ENCODE assay signal across 7 mouse cellular contexts in the genomic region with DNA sequence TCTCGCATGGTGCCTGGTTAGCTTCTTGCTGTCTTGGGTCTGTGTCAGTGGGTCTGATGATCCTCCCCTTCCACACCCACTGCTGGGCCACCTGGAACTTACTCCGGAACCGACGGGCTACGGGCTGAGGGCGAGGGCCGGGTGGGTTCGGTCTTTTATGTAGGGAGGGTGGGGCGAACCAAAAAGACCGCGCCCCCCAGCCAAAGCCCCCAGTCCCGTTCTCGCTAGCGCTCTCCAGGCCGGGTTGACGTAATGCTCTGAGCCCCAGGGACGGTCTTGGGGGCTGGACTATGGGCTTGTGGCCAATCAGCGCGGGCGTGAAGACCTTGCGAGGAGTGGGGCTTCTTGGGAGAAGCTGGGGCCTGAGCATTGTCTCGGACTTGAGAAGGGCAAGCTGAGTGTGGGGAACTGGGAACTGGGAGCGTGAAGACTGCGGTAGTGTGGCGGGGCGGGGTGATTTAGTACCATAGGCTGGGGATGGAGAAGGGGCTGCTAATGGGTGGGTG. TPM values are rescaled to one million over a fixed set of nuclear protein-coding genes. Genes with fewer than 3 reads are reported as not detected.
DNase-seq lines count a peak whose midpoint lies in the region; ATAC-seq and TF ChIP-seq lines count a peak whose summit lies in the region.

A gene (minus strand): TSS at position 241 of the 506 bp plus-strand sequence.

- no peak for TF ChIP-seq EP300 in lung, postnatal 0 days (IDR thresholded peaks at IDR 0.05)

- under 1% methylated on average over 26 of the region's 26 CpGs for WGBS in forebrain, embryonic 11.5 days
- under 1% methylated on average over 26 of the region's 26 CpGs for WGBS in lung, postnatal 0 days

- ATAC-seq in forebrain, embryonic 11.5 days (replicated peaks; ENCODE audit: low FRiP score), result peak; percentile 92
- peak; percentile 91 for ATAC-seq in lung, postnatal 0 days

- peaks cover 34% of the 10 kb centered on the region for H3K36me3 ChIP-seq in E14TG2a.4 (ENCODE audit: insufficient read depth, low read length)
- H3K36me3 ChIP-seq in forebrain, embryonic 11.5 days (ENCODE audit: control insufficient read depth, insufficient read depth, low read length), result peaks cover 10% of the 10 kb centered on the region; the same call in 1 of the 2 replicates
- H3K36me3 ChIP-seq in lung, postnatal 0 days (ENCODE audit: insufficient read depth, low read length), result no peaks in the 10 kb centered on the region

- H3K9ac ChIP-seq in forebrain, embryonic 11.5 days (ENCODE audit: low read length), result peak within 1 kb of the TSS; percentile 94
- no peak within 1 kb of the TSS; the same call in 1 of the 2 replicates for H3K9ac ChIP-seq in lung, postnatal 0 days (replicated peaks; ENCODE audit: low read depth)

- no peaks in the 10 kb centered on the region for H3K27me3 ChIP-seq in E14TG2a.4 (ENCODE audit: insufficient read depth, low read length)
- H3K27me3 ChIP-seq in forebrain, embryonic 11.5 days (ENCODE audit: control insufficient read depth, insufficient read depth, low read length), result no peaks in the 10 kb centered on the region
- H3K27me3 ChIP-seq in lung, postnatal 0 days (replicated peaks; ENCODE audit: insufficient read depth, low read length), result peaks cover 9% of the 10 kb centered on the region; the same call in 1 of the 2 replicates

- intact Hi-C loops in heart, postnatal 36 days (cut with DNase I), result loop anchor here (2.0 kb wide), 1 partner anchor 51 kb away; a partner anchor contains a TSS

- H3K4me3 ChIP-seq in E14TG2a.4 (replicated peaks; ENCODE audit: low read length), result peak within 1 kb of the TSS; percentile 87
- H3K4me3 ChIP-seq in forebrain, embryonic 11.5 days (ENCODE audit: low read depth, low read length), result peak within 1 kb of the TSS; percentile 93
- peak within 1 kb of the TSS; percentile 62 for H3K4me3 ChIP-seq in lung, postnatal 0 days (ENCODE audit: low read depth, low read length)

- H3K9me3 ChIP-seq in E14TG2a.4 (ENCODE audit: low read length), result no peaks in the 10 kb centered on the region
- no peaks in the 10 kb centered on the region for H3K9me3 ChIP-seq in forebrain, embryonic 11.5 days (ENCODE audit: control insufficient read depth, low read length)
- no peaks in the 10 kb centered on the region for H3K9me3 ChIP-seq in lung, postnatal 0 days (ENCODE audit: low read length)

- peak; percentile 12 for DNase-seq in T-cell, adult 2 months (ENCODE audit: low spot score)
- DNase-seq in forebrain, embryonic 11.5 days (ENCODE audit: low spot score), result peak; percentile 97
- peak; percentile 45 to 60 for DNase-seq in heart, postnatal 36 days
- peak; percentile 90 to 93 for DNase-seq in layer of hippocampus, postnatal 10 days (ENCODE audit: low spot score in 2 of 2)
- DNase-seq in lung, postnatal 0 days (ENCODE audit: low spot score), result peak; percentile 77
- peak; percentile 98 for DNase-seq in retina, postnatal 1 day

- peaks cover 74% of the 10 kb centered on the region for H3K4me1 ChIP-seq in E14TG2a.4 (replicated peaks; ENCODE audit: low read depth, low read length)
- H3K4me1 ChIP-seq in forebrain, embryonic 11.5 days (replicated peaks; ENCODE audit: control insufficient read depth, insufficient read depth, low read length), result peaks cover 17% of the 10 kb centered on the region
- 0 out of 2 replicates have a peak, but pooled peaks cover 10% of the 10 kb centered on the region for H3K4me1 ChIP-seq in lung, postnatal 0 days (ENCODE audit: insufficient read depth, low read depth, low read length)

- H3K4me2 ChIP-seq in forebrain, embryonic 11.5 days (ENCODE audit: low read depth, low read length, severe bottlenecking), result peak within 1 kb of the TSS; percentile 80
- peak within 1 kb of the TSS; percentile 90 for H3K4me2 ChIP-seq in lung, postnatal 0 days (replicated peaks; ENCODE audit: low read depth, low read length)

- peak within 1 kb of the TSS; percentile 100 for H3K27ac ChIP-seq in forebrain, embryonic 11.5 days (ENCODE audit: low read depth, low read length)
- H3K27ac ChIP-seq in lung, postnatal 0 days (ENCODE audit: low read length), result peak within 1 kb of the TSS; percentile 32; the same call in 1 of the 2 replicates

- TF ChIP-seq CTCF in E14TG2a.4 (conservative IDR thresholded peaks at IDR 0.05; ENCODE audit: low read length), result no peak
- TF ChIP-seq CTCF in lung, postnatal 0 days (IDR thresholded peaks at IDR 0.05), result no peak

RNA-seq across cellular contexts. Expression of the gene that starts here (rescaled TPM):
- polyA plus RNA-seq in forebrain, embryonic 11.5 days (2014; fragmentation: Nextera tagmentation; extraction: Ambion mirVana), result 232 and 287 TPM in 2 replicates
- total RNA-seq in heart, postnatal 36 days (2021), result 1 to 10 TPM; 4.4 to 5.6 TPM
- total RNA-seq in layer of hippocampus, postnatal 10 days (2021), result 1,000 to 10,000 TPM; 1,434 to 1,803 TPM
- 6.0 and 7.5 TPM in 2 replicates for polyA plus RNA-seq in lung, postnatal 0 days (2015; fragmentation: Nextera tagmentation; extraction: Ambion mirVana)

Comparison
In these comparisons a context has a peak if more than half of its experiments do, and no peak if none do; other contexts are left out.
1. Peak in every context shown above with its lines: DNase-seq, ATAC-seq, H3K4me3 ChIP-seq and H3K27ac ChIP-seq.
2. RNA of the gene that starts here (total RNA-seq): 1,434 to 1,803 TPM in layer of hippocampus, postnatal 10 days; 4.4 to 5.6 TPM in heart, postnatal 36 days; every median in the first group is over 100 times any median in the second.
3. RNA of the gene that starts here (polyA plus RNA-seq): 232 to 287 TPM in forebrain, embryonic 11.5 days; 6.0 to 7.5 TPM in lung, postnatal 0 days; every median in the first group is over 10 times any median in the second.
4. DNase-seq: peak in every context shown above with its lines; median percentile 98 in retina, postnatal 1 day; 97 in forebrain, embryonic 11.5 days; 92 in layer of hippocampus, postnatal 10 days; 77 in lung, postnatal 0 days; 52 in heart, postnatal 36 days; 12 in T-cell, adult 2 months.